Mouse (Mus musculus) layer of hippocampus, adult 9-10 months (tissue): Measurements from ENCODE around the gene Olfr825.
"Not testable (repeated sequence)": the region's sequence is repeated elsewhere in the genome, so short reads cannot be mapped to it uniquely, and the experiment has no call there.

Experiments used
- DNase-seq: peaks from one replicate; pipeline ENCODE4 v3.0.0; 2022; ENCODE audit warnings: low spot score

Gene Olfr825

GRCm38 (mm10) chr10:130166666-130167065 is at the start of gene Olfr825:
Olfr825 (minus strand) TSS chr10:130166766.
- DNase-seq = no peak

- no peak for DNase-seq
Observed at GRCm38 (mm10) chr10:130214303-130214702, 47.7 kb upstream of the Olfr825 start, which contains the start of gene Olfr827. Olfr827 (minus strand) TSS chr10:130214403.

GRCm38 (mm10) chr10:130184086-130184485 is 17.5 kb upstream of the Olfr825 start, which contains the start of gene Olfr826:
Olfr826 (minus strand) TSS chr10:130184186.
- no peak for DNase-seq

- no peak for DNase-seq
Observed at GRCm38 (mm10) chr10:130165196-130165595, 1.4 kb downstream of the Olfr825 start.

GRCm38 (mm10) chr10:130144121-130144520 is 22.4 kb downstream of the Olfr825 start:
- DNase-seq = no peak

- not testable (repeated sequence) for DNase-seq
Observed at GRCm38 (mm10) chr10:130142481-130142880, 24.1 kb downstream of the Olfr825 start.

GRCm38 (mm10) chr10:130134811-130135210 is 31.8 kb downstream of the Olfr825 start:
- DNase-seq = no peak

- not testable (repeated sequence) for DNase-seq
Observed at GRCm38 (mm10) chr10:130129900-130130299, 36.7 kb downstream of the Olfr825 start, which contains the start of gene Olfr824. Olfr824 (minus strand) TSS chr10:130130000.

GRCm38 (mm10) chr10:130116045-130116444 is 50.5 kb downstream of the Olfr825 start:
- DNase-seq = not testable (repeated sequence)

- DNase-seq = not testable (repeated sequence)
Observed at GRCm38 (mm10) chr10:130115283-130115682, 51.3 kb downstream of the Olfr825 start, which contains the start of gene Olfr823. Olfr823 (minus strand) TSS chr10:130115383.
